Mouse (Mus musculus) stomach, postnatal 0 days (tissue): Measurements from ENCODE around the gene Abhd15. TPM values are rescaled to one million over a fixed set of nuclear protein-coding genes. Genes with fewer than 3 reads are reported as not detected.

Experiments
- ATAC-seq: fragments of 200-750 bp; cut with Nextera tagmentation; 2 replicates; pipeline ENCODE4 v1.8.0; 2017; ENCODE audit not compliant: low FRiP score, low TSS enrichment
- DNase-seq: peaks from one replicate; pipeline ENCODE4 v3.0.0-alpha.2; 2016; ENCODE audit warnings: low spot score
- H3K27ac ChIP-seq: fragments of 300-500 bp; sonication (generic); replicated peaks from 2 replicates; pipeline ENCODE4 v1.5.1; 2014; ENCODE audit warnings: mild to moderate bottlenecking, control low read depth
- H3K27me3 ChIP-seq: fragments of 300-500 bp; sonication (generic); 2 replicates; pipeline ENCODE4 v1.6.1; 2014; ENCODE audit warnings: low read length; ENCODE audit not compliant: control insufficient read depth, insufficient read depth
- H3K36me3 ChIP-seq: fragments of 300-500 bp; sonication (generic); 2 replicates; pipeline ENCODE4 v1.6.1; 2014; ENCODE audit warnings: low read length, mixed read lengths; ENCODE audit not compliant: control insufficient read depth, insufficient read depth
- H3K4me1 ChIP-seq: fragments of 300-500 bp; sonication (generic); replicated peaks from 2 replicates; pipeline ENCODE4 v1.6.1; 2014; ENCODE audit warnings: antibody characterized with exemption; ENCODE audit not compliant: control insufficient read depth, insufficient read depth
- H3K4me2 ChIP-seq: fragments of 300-500 bp; sonication (generic); replicated peaks from 2 replicates; pipeline ENCODE4 v1.6.1; 2014; ENCODE audit warnings: low read depth, mild to moderate bottlenecking, control low read depth, moderate library complexity
- H3K4me3 ChIP-seq: fragments of 300-500 bp; sonication (generic); 2 replicates; pipeline ENCODE4 v1.5.1; 2014; ENCODE audit warnings: low read depth, low read length, control low read depth
- H3K9ac ChIP-seq: fragments of 300-500 bp; sonication (generic); 2 replicates; pipeline ENCODE4 v1.6.1; 2014; ENCODE audit warnings: mild to moderate bottlenecking, low read length, control low read depth, mixed read lengths
- H3K9me3 ChIP-seq: fragments of 300-500 bp; sonication (generic); 2 replicates; pipeline ENCODE4 v1.6.1; 2016; ENCODE audit warnings: low read length; ENCODE audit not compliant: control insufficient read depth
- CTCF ChIP-seq: IDR thresholded peaks from 2 replicates; pipeline ENCODE4 v1.5.1; 2016; ENCODE audit warnings: antibody characterized with exemption, low read depth, mild to moderate bottlenecking, moderate library complexity
- EP300 ChIP-seq: optimal IDR thresholded peaks from 2 replicates; pipeline ENCODE3; 2016; ENCODE audit warnings: antibody characterized with exemption
- WGBS: fragments of 180-500 bp; shearing (Covaris S2); extraction: QIAGEN DNeasy Blood & Tissue Kit; methylation state at CpG from one replicate; pipeline ENCODE4 v1.1.7; 2014; 5-methylcytosine and 5-hydroxymethylcytosine counted together
- polyA plus RNA-seq: library from polyadenylated mRNA; unstranded; fragments of >200 nt; fragmentation: Nextera tagmentation; extraction: Ambion mirVana; gene quantifications from 2 replicates; pipeline ENCODE4 v1.2.1, GENCODE M21; 2015

Gene Abhd15
- polyA plus RNA-seq, 1 experiment from 2014 or later, result 1.9 TPM

GRCm38 (mm10) chr11:77472775-77473174 lies 42.1 kb upstream of the Abhd15 start:
- Histone ChIP-seq H3K27me3 (no peaks in the 10 kb centered on the region), H3K9me3 (no peaks in the 10 kb centered on the region), H3K4me1 (no peaks in the 10 kb centered on the region), H3K9ac (no peak overlapping the region), H3K4me2 (no peak overlapping the region), H3K36me3 (peaks cover 8% of the 10 kb centered on the region), H3K4me3 (no peak overlapping the region), H3K27ac (no peak overlapping the region)
- 79% methylated on average over 16 of the region's 16 CpGs for WGBS
- TF ChIP-seq CTCF, result no peak
- TF ChIP-seq EP300, result no peak
- ATAC-seq (no peak), DNase-seq (no peak)

- DNase-seq (no peak), ATAC-seq (no peak; the same call in 1 of the 2 replicates)
- WGBS, result 92% methylated on average over 14 of the region's 14 CpGs
- H3K4me1 ChIP-seq, result no peaks in the 10 kb centered on the region
- no peak overlapping the region for H3K27ac ChIP-seq
- H3K27me3 ChIP-seq, result no peaks in the 10 kb centered on the region
- no peak overlapping the region for H3K9ac ChIP-seq
- H3K4me2 ChIP-seq, result no peak overlapping the region
- no peak overlapping the region for H3K4me3 ChIP-seq
- TF ChIP-seq CTCF, result no peak
- no peak for TF ChIP-seq EP300
- H3K9me3 ChIP-seq, result no peaks in the 10 kb centered on the region
- H3K36me3 ChIP-seq, result peaks cover 8% of the 10 kb centered on the region
Measured at GRCm38 (mm10) chr11:77476216-77476615, 38.7 kb upstream of the Abhd15 start.

DNA sequence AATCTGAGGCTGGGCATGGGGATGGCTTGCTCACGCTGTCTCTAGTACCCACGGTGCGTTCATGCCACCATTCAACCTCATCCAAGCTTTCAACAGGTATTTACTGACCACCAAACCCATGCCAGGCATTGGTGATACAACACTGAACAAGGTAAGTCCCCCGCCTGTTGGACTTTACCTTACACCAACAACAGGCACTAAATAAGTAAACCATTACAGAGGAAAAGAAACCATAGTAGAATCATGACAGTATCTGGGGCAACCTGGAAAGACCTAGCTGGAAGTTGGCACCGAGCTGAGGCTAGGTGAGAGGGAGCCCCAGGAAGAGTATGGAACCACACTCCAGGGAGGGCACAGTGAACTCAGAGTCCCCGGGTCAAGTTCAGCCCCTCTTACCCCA lies 38.0 kb upstream of the Abhd15 start:
- H3K4me2 ChIP-seq, result no peak overlapping the region
- H3K27ac ChIP-seq, result no peak overlapping the region
- peaks cover 5% of the 10 kb centered on the region; the same call in 1 of the 2 replicates for H3K36me3 ChIP-seq
- TF ChIP-seq EP300 (no peak), CTCF (no peak)
- no peak for ATAC-seq
- no peaks in the 10 kb centered on the region for H3K4me1 ChIP-seq
- no peak overlapping the region for H3K4me3 ChIP-seq
- no peaks in the 10 kb centered on the region for H3K9me3 ChIP-seq
- H3K9ac ChIP-seq, result no peak overlapping the region
- H3K27me3 ChIP-seq, result no peaks in the 10 kb centered on the region
- WGBS, result 87% methylated on average over 6 of the region's 6 CpGs
- no peak for DNase-seq

DNA sequence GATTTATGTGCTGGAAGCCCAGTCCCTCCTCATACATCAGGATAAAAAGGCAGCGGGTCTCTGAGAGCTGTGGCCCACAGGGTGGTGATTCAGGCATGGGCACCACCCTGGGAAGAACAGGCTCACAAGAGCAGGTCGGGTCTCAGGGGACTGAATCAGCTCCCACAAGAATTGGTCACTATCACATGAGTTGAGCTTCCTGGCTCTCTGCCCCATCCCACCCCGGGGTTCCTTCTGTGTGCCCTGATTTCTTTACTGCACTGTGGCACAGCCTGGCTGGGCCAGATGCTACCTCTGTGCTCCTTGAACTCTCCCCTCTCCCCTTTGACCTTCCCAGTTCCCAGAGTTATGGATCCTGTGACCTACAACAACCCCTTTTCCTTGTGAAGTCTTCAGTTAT lies 31.9 kb upstream of the Abhd15 start:
- peaks cover 5% of the 10 kb centered on the region; the same call in 1 of the 2 replicates for H3K4me1 ChIP-seq
- no peak for ATAC-seq

GRCm38 (mm10) chr11:77483510-77484255 lies 31.2 kb upstream of the Abhd15 start:
- no peak overlapping the region for H3K27ac ChIP-seq
- DNase-seq (no peak), ATAC-seq (no peak)
- H3K4me1 ChIP-seq, result peaks cover 5% of the 10 kb centered on the region
- no peaks in the 10 kb centered on the region for H3K27me3 ChIP-seq
- no peak for TF ChIP-seq CTCF
- TF ChIP-seq EP300, result no peak
- no peak overlapping the region for H3K4me3 ChIP-seq
- H3K9ac ChIP-seq, result no peak overlapping the region
- H3K36me3 ChIP-seq, result no peaks in the 10 kb centered on the region
- H3K9me3 ChIP-seq, result no peaks in the 10 kb centered on the region
- no peak overlapping the region for H3K4me2 ChIP-seq
- 51% methylated on average over 11 of the region's 11 CpGs for WGBS

More for the DNA sequence above, 31.9 kb upstream of the Abhd15 start:
- Histone ChIP-seq H3K9ac (no peak overlapping the region), H3K4me3 (no peak overlapping the region), H3K4me2 (no peak overlapping the region), H3K36me3 (no peaks in the 10 kb centered on the region), H3K27me3 (no peaks in the 10 kb centered on the region), H3K9me3 (no peaks in the 10 kb centered on the region), H3K27ac (no peak overlapping the region)
- WGBS, result 72% methylated on average over 3 of the region's 3 CpGs
- TF ChIP-seq CTCF (no peak), EP300 (no peak)
- DNase-seq, result no peak

- no peak overlapping the region for H3K9ac ChIP-seq
- H3K27ac ChIP-seq, result no peak overlapping the region
- H3K4me2 ChIP-seq, result no peak overlapping the region
- H3K9me3 ChIP-seq, result no peaks in the 10 kb centered on the region
- DNase-seq, result no peak
- 56% methylated on average over 6 of the region's 6 CpGs for WGBS
- H3K27me3 ChIP-seq, result no peaks in the 10 kb centered on the region
- no peak overlapping the region for H3K4me3 ChIP-seq
- no peaks in the 10 kb centered on the region for H3K36me3 ChIP-seq
- no peak for ATAC-seq
- peaks cover 7% of the 10 kb centered on the region for H3K4me1 ChIP-seq
- TF ChIP-seq CTCF, result no peak
- no peak for TF ChIP-seq EP300
Measured at GRCm38 (mm10) chr11:77485229-77485628, 29.7 kb upstream of the Abhd15 start.
